Mouse (Mus musculus) midbrain, postnatal 0 days (tissue): ENCODE measurements around the gene Abat. TPM values are rescaled to one million over a fixed set of nuclear protein-coding genes. Genes with fewer than 3 reads are reported as not detected.
A peak's percentile ranks its signal among the peaks of the same experiment; 100 is the strongest.

ENCODE experiments used
- ATAC-seq: fragments of 200-750 bp; cut with Nextera tagmentation; 2 replicates; pipeline ENCODE4 v1.8.0; 2017; ENCODE audit warnings: moderate number of reproducible peaks, mild to moderate bottlenecking, moderate TSS enrichment, moderate library complexity; ENCODE audit not compliant: low FRiP score
- DNase-seq: peaks from one replicate; pipeline ENCODE4 v3.0.0-alpha.2; 2015; ENCODE audit warnings: low spot score
- H3K27ac ChIP-seq: fragments of 300-500 bp; sonication (generic); 2 replicates; pipeline ENCODE4 v1.5.1; 2014; ENCODE audit warnings: low read depth, mild to moderate bottlenecking, low read length, mixed read lengths
- H3K27me3 ChIP-seq: fragments of 300-500 bp; sonication (generic); 2 replicates; pipeline ENCODE4 v1.6.1; 2014; ENCODE audit warnings: low read length, control low read depth, mixed read lengths; ENCODE audit not compliant: insufficient read depth
- H3K36me3 ChIP-seq: fragments of 300-500 bp; sonication (generic); 2 replicates; pipeline ENCODE4 v1.6.1; 2014; ENCODE audit warnings: low read length, control low read depth, mixed read lengths; ENCODE audit not compliant: insufficient read depth
- H3K4me1 ChIP-seq: fragments of 300-500 bp; sonication (generic); 2 replicates; pipeline ENCODE4 v1.6.1; 2014; ENCODE audit warnings: mild to moderate bottlenecking, control low read depth, antibody characterized with exemption, low read length, mixed read lengths; ENCODE audit not compliant: insufficient read depth
- H3K4me2 ChIP-seq: fragments of 300-500 bp; sonication (generic); 2 replicates; pipeline ENCODE4 v1.6.1; 2014; ENCODE audit warnings: low read depth, mild to moderate bottlenecking, low read length, mixed read lengths; ENCODE audit not compliant: poor library complexity, severe bottlenecking
- H3K4me3 ChIP-seq: fragments of 300-500 bp; sonication (generic); 2 replicates; pipeline ENCODE4 v1.5.1; 2014; ENCODE audit warnings: low read depth, mild to moderate bottlenecking, low read length, moderate library complexity
- H3K9ac ChIP-seq: fragments of 300-500 bp; sonication (generic); replicated peaks from 2 replicates; pipeline ENCODE4 v1.6.1; 2014; ENCODE audit warnings: mild to moderate bottlenecking, low read length, moderate library complexity, mixed read lengths; ENCODE audit not compliant: poor library complexity, severe bottlenecking
- H3K9me3 ChIP-seq: fragments of 300-500 bp; sonication (generic); 2 replicates; pipeline ENCODE4 v1.6.1; 2016; ENCODE audit warnings: low read length, control low read depth
- CTCF ChIP-seq: IDR thresholded peaks from 2 replicates; pipeline ENCODE4 v1.5.1; 2016; ENCODE audit warnings: antibody characterized with exemption, mild to moderate bottlenecking
- WGBS: fragments of 180-500 bp; shearing (Covaris S2); extraction: QIAGEN DNeasy Blood & Tissue Kit; methylation state at CpG from one replicate; pipeline ENCODE4 v1.1.7; 2014; 5-methylcytosine and 5-hydroxymethylcytosine counted together
- polyA plus RNA-seq: library from polyadenylated mRNA; unstranded; fragments of >200 nt; fragmentation: Nextera tagmentation; extraction: Ambion mirVana; gene quantifications from 2 replicates; pipeline ENCODE4 v1.2.1, GENCODE M21; 2015
- total RNA-seq: library from RNA; depleted of rRNA; stranded (reverse); fragments of >200 nt; gene quantifications from 2 replicates; pipeline ENCODE4 v1.2.3, GENCODE M21; 2014

Gene Abat
- total and polyA plus RNA-seq, 2 experiments from 2014 or later: 89.4 to 137 TPM

- Histone ChIP-seq H3K4me2 (no peak overlapping the region), H3K4me3 (no peak overlapping the region), H3K9me3 (peaks cover 5% of the 10 kb centered on the region; the same call in 1 of the 2 replicates), H3K27ac (no peak overlapping the region), H3K9ac (no peak overlapping the region), H3K27me3 (no peaks in the 10 kb centered on the region), H3K4me1 (0 out of 2 replicates have a peak, but pooled peaks cover 2% of the 10 kb centered on the region), H3K36me3 (no peaks in the 10 kb centered on the region)
- ATAC-seq (no peak), DNase-seq (no peak)
- TF ChIP-seq CTCF: no peak
- WGBS: 91% methylated on average over 2 of the region's 2 CpGs
Measured at GRCm38 (mm10) chr16:8564836-8565235, 51.6 kb downstream of the Abat start.

DNA sequence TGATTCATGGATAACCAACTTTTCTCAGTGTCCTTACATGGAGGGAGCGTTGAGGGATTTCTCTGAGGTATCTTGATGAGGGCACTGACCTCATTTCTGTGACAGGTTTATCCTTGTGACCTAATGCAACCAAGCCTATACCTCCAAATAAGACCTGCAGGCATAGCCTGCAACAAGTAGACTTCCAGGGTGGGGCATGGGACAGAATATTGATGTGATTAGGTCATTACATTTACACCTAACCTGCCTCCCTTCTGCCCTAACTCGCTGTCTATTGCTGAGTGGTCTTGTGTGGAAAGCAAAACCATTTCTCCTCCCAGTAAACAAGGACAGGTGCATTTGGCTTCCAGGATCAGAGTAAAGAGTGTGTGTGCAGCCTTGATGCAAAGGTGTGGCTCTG lies 52.3 kb downstream of the Abat start:
- no peaks in the 10 kb centered on the region for H3K9me3 ChIP-seq
- H3K4me2 ChIP-seq: no peak overlapping the region
- H3K36me3 ChIP-seq: no peaks in the 10 kb centered on the region
- no peak for ATAC-seq
- H3K4me3 ChIP-seq: no peak overlapping the region
- no peaks in the 10 kb centered on the region for H3K27me3 ChIP-seq
- H3K4me1 ChIP-seq: 0 out of 2 replicates have a peak, but pooled peaks cover 2% of the 10 kb centered on the region
- no peak for TF ChIP-seq CTCF
- H3K9ac ChIP-seq: no peak overlapping the region
- WGBS: 92% methylated on average over 2 of the region's 2 CpGs
- no peak for DNase-seq
- no peak overlapping the region for H3K27ac ChIP-seq

GRCm38 (mm10) chr16:8566115-8566711 lies 53.0 kb downstream of the Abat start:
- ATAC-seq (no peak), DNase-seq (peak; percentile 62)
- Histone ChIP-seq H3K4me3 (no peak overlapping the region), H3K27ac (no peak overlapping the region), H3K4me1 (0 out of 2 replicates have a peak, but pooled peaks cover 2% of the 10 kb centered on the region), H3K36me3 (no peaks in the 10 kb centered on the region), H3K9me3 (no peaks in the 10 kb centered on the region), H3K27me3 (no peaks in the 10 kb centered on the region), H3K4me2 (no peak overlapping the region), H3K9ac (no peak overlapping the region)
- no peak for TF ChIP-seq CTCF
- 8% methylated on average over 3 of the region's 3 CpGs for WGBS

DNA sequence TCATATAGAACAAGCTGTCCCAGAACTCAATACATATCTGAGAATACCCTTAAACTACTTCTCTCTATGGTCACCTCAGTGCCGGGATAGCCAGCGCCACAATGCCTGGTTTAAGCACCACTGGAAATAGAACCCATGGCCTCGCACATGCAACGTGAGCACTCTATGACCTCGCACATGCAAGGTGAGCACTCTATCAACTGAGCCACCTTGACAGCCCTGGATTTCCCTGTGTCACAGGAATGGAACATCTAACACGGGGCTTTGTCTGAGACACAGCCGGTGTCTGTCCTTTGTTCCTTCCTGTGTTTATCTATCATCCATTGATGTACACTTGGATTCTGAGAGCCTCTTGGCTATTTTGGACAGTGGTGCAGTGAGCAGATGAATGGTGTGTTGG lies 55.7 kb downstream of the Abat start:
- Histone ChIP-seq H3K9ac (no peak overlapping the region), H3K27ac (no peak overlapping the region), H3K9me3 (no peaks in the 10 kb centered on the region), H3K4me3 (no peak overlapping the region), H3K27me3 (no peaks in the 10 kb centered on the region), H3K36me3 (peaks cover 3% of the 10 kb centered on the region), H3K4me1 (0 out of 2 replicates have a peak, but pooled peaks cover 2% of the 10 kb centered on the region), H3K4me2 (no peak overlapping the region)
- WGBS: 88% methylated on average over 7 of the region's 7 CpGs
- no peak for ATAC-seq
- DNase-seq: no peak
- TF ChIP-seq CTCF: no peak

- H3K9ac ChIP-seq: no peak overlapping the region
- 0 out of 2 replicates have a peak, but pooled peaks cover 2% of the 10 kb centered on the region for H3K4me1 ChIP-seq
- peaks cover 3% of the 10 kb centered on the region for H3K36me3 ChIP-seq
- ATAC-seq: no peak
- no peak for TF ChIP-seq CTCF
- H3K4me3 ChIP-seq: no peak overlapping the region
- 86% methylated on average over 12 of the region's 12 CpGs for WGBS
- no peak for DNase-seq
- no peaks in the 10 kb centered on the region for H3K27me3 ChIP-seq
- no peaks in the 10 kb centered on the region for H3K9me3 ChIP-seq
- no peak overlapping the region for H3K4me2 ChIP-seq
- H3K27ac ChIP-seq: no peak overlapping the region
Measured at GRCm38 (mm10) chr16:8570336-8570735, 57.1 kb downstream of the Abat start.

DNA sequence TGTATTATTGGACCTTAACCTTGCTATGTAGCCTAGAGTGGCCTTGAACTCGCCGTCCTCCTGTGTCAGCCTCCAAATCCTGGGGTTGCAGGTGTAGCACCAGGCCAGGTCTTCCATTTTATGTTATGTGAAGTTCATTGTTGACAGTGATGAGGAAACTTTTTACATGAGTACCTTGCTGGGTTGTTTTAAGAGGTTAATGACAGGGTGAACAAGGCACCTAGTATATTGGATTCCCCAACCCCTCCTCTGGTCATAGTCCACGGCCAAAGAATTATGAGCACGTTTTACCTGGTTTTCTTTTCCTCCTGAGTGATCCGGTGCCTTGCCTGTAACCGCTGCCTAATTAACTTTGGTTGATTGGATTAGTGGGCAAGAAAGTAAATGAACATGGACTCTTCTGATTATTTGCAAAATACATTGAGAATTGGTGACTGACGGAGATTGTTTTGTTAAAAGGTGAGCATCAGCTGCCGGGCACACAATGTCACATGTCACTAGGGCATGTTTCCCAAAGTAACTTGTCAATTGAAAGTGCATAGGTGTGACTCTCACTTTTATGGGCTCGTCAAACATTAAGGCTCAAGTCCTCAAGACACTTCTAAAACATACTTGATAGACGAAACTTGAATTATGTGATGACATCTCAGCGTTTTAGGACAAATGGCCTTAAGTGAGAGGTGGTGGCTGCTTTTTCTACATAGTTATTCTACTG lies 57.8 kb downstream of the Abat start:
- WGBS: 90% methylated on average over 11 of the region's 11 CpGs
- Histone ChIP-seq H3K4me1 (0 out of 2 replicates have a peak, but pooled peaks cover 1% of the 10 kb centered on the region), H3K9me3 (no peaks in the 10 kb centered on the region), H3K27ac (no peak overlapping the region), H3K4me2 (no peak overlapping the region), H3K27me3 (no peaks in the 10 kb centered on the region), H3K36me3 (peaks cover 3% of the 10 kb centered on the region), H3K4me3 (no peak overlapping the region), H3K9ac (no peak overlapping the region)
- no peak for TF ChIP-seq CTCF
- ATAC-seq: no peak
- no peak for DNase-seq
